Mouse (Mus musculus): ENCODE data around the gene Tmem80.
A peak's percentile ranks its signal among the peaks of the same experiment; 100 is the strongest.

Gene Tmem80

DNA sequence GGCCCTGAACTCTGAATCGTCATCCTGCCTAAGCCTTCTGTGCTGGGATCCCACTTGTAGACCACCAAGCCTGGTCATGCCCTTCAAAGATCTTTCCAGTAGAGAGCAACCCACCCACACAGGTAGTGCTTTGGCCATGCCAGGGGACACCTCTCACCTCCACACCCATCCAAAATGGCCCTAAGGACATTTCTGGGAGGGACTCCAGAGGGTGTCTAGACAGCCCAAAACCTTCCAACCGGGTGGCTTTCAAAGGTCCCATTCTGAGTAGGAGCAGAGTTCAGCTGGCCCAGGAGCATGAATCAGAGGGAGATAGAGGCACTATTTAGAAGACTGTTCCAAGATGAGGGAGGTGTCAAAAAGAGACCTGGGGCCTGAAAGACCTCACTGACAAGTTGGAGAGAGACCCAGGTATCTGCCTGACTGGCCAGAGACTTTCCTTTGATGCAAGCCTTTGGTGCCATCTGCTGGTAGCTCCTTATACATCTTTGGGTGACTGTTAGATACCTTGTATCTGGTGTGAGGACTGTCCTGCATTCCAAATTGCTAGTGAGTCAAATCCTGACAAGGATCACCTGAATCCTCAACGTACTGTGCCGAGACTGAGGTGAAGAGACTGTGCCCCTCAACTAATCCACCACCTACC is 35.7 kb downstream of the Tmem80 start:
- DNase-seq: peak; percentile 82

- DNase-seq: no peak
Observed at GRCm38 (mm10) chr7:141363752-141364125, 36.2 kb downstream of the Tmem80 start.

GRCm38 (mm10) chr7:141364349-141365048 is 37.0 kb downstream of the Tmem80 start:
- DNase-seq: no peak

DNA sequence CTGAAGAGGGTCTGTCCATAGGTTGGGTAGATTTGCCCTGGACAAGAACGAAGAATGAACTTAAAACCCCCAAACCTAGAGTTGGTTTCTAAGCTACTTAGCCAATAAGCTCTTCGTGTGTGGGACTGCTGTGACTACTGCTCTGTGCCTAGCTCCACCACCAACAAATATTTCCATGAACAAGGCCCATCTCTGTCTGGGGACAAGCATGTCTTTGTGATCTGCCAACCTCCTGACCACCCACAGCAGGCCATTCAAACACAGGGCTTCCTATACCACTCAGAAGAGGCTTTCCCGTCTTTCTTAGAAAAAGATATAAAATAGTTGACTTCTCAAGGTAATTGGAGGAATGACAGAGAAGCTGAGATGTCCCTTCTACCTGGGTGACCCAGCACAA is 37.5 kb downstream of the Tmem80 start:
- DNase-seq: no peak

DNA sequence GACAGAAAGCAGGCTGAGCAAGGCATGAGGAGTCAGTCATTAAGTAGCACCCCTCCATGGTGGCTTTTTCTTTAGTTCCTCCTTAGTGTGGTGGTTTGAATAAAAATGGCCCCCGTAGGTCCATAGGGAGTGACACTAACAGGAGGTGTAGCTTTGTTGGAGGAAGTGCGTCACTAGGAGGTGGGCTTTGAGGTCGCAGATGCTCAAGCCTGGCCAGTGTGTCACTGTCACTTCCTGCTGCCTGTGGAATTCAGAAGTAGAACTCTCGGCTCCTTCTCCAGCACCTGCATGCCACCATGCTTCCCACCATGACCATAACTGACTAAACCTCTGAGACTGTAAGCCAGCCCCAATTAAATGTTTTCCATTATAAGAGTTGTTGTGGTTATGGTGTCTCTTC is 39.8 kb downstream of the Tmem80 start:
- DNase-seq: no peak

- DNase-seq: no peak
Observed at GRCm38 (mm10) chr7:141369918-141370317, 42.4 kb downstream of the Tmem80 start.

GRCm38 (mm10) chr7:141371942-141372595 is 44.5 kb downstream of the Tmem80 start:
- DNase-seq: peak; percentile 43

GRCm38 (mm10) chr7:141373611-141374010 is 46.1 kb downstream of the Tmem80 start:
- DNase-seq: no peak

GRCm38 (mm10) chr7:141374399-141374798 is 46.9 kb downstream of the Tmem80 start:
- DNase-seq: no peak

DNA sequence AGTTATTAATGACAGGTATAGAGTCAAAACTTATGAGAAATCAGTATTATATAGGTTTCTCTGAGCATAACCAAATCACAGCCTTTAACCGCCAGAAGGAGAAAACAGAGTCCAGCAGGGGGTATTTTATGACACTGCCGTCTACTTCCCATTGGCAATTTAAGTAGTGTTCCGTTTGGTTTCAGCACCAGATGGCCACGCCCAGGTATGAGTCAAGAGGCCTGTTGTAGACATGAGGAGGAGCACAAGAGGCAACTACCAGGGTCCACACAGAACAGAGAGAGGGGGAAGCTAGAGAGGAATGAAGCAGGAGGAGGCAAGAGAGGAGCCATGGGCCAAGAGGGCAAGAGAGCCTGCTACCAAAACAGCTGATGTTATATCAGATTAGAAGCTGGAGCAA is 52.0 kb downstream of the Tmem80 start:
- DNase-seq: no peak

DNA sequence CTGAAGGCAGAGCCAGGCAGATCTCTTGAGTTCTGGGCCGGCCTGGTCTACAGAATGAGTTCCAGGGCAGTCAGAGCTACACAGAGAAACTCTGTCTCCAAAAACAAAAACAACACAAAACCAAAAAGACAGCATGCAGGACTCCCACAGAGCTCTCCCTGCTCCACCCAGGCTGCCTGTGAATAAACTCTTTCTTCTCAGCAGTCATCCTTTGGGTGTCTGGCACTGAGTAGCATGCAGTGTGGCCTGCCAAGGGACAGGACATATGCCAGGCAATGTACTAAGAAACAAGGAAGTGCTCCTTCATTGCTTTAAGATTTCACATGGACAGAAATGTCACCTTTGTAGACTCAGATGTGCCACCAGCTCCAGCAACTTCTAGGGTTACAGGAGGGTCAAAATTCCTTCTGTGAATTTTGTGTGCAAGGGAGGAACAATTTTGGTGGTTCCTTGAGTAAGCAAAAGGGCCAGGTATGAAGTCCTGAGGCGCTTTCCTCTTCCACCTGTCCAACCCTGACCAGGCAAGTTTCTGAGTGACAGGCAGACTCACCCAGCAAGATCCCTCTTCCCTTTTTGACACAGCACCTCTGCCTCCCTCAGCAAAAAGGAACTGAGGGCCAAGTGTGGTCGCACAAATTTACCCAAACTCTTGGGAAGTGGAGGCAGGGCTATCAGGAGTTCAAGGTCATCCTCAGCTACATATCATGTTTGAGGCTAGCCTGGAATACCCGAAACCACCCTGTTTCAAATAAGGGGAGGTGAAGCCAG is 53.7 kb downstream of the Tmem80 start:
- no peak for DNase-seq
